12 mouse cellular contexts compared by ENCODE assay signal in the genomic region with DNA sequence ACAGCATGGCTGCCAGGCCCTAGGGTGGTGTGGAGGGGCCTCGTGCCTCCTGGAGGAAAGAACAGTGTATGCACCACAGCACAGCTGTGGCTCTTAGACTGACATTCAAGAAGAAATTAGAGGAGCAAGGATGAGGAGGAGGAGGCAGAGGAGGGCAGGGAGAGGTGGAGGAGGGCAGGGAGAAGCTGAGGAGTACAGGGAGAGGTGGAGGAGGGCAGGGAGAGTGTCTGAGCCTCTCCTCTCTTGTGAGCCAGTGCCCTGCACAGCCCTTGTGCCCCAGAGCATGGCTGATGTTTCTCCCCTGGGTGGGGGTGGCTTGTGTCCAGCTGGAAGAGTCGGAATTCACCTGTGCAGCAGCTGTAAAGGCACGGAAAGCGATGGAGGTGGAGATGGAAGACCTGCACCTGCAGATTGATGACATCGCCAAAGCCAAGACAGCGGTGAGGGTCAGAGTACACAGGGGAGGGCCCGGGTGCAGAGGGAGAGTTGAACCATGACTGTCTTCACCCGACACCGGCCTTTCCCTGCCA. TPM values are rescaled to one million over a fixed set of nuclear protein-coding genes. Genes with fewer than 3 reads are reported as not detected.
DNase-seq lines count a peak whose midpoint lies in the region; ATAC-seq and TF ChIP-seq lines count a peak whose summit lies in the region.
"Had no signal": no experiment of that assay in that cellular context is flagged by ENCODE, and none has a peak within 500 bp of the region (broad histone marks: within the 10 kb centered on the region; RNA-seq: fewer than 3 reads in every experiment).

No protein-coding gene starts in this region.

- TF ChIP-seq CTCF in forebrain, postnatal 0 days (IDR thresholded peaks at IDR 0.05; ENCODE audit: low read depth) = no peak
- no peak for TF ChIP-seq CTCF in kidney, adult 2 months (conservative IDR thresholded peaks at IDR 0.05; ENCODE audit: insufficient read depth, insufficient read length, low read depth, low read length)

- peaks cover 53% of the 10 kb centered on the region for H3K4me1 ChIP-seq in forebrain, embryonic 10.5 days
- H3K4me1 ChIP-seq in forebrain, postnatal 0 days (ENCODE audit: insufficient read depth) = peaks cover 26% of the 10 kb centered on the region
- H3K4me1 ChIP-seq in kidney, adult 2 months (ENCODE audit: control insufficient read depth, insufficient read depth, low read length) = 0 out of 2 replicates have a peak, but pooled peaks cover 5% of the 10 kb centered on the region
- H3K4me1 ChIP-seq in midbrain, embryonic 15.5 days = peaks cover 52% of the 10 kb centered on the region
- H3K4me1 ChIP-seq: liver, embryonic 12.5 days had no signal

- peaks cover 89% of the 10 kb centered on the region for H3K36me3 ChIP-seq in forebrain, embryonic 10.5 days (replicated peaks)
- H3K36me3 ChIP-seq in forebrain, postnatal 0 days (ENCODE audit: insufficient read depth) = peaks cover 60% of the 10 kb centered on the region
- H3K36me3 ChIP-seq in kidney, adult 2 months (ENCODE audit: control insufficient read depth, insufficient read depth, low read length) = peaks cover 19% of the 10 kb centered on the region
- H3K36me3 ChIP-seq in midbrain, embryonic 15.5 days (replicated peaks) = peaks cover 37% of the 10 kb centered on the region

- 44% methylated on average over 9 of the region's 9 CpGs for WGBS in forebrain, embryonic 10.5 days
- WGBS in forebrain, postnatal 0 days = 46% methylated on average over 9 of the region's 9 CpGs
- 38% methylated on average over 9 of the region's 9 CpGs for WGBS in kidney, adult 2 months
- WGBS in midbrain, embryonic 15.5 days = 54% methylated on average over 9 of the region's 9 CpGs

- no peak for ATAC-seq in forebrain, postnatal 0 days
- no peak for ATAC-seq in midbrain, embryonic 15.5 days (replicated peaks)
- ATAC-seq: liver, embryonic 12.5 days had no signal

- no peak for DNase-seq in forebrain, embryonic 10.5 days (ENCODE audit: extremely low spot score, low spot score)
- no peak for DNase-seq in forebrain, postnatal 0 days
- DNase-seq in kidney, adult 2 months = peak; percentile 85
- DNase-seq in left cerebral cortex, postnatal 4 days = no peak
- DNase-seq in embryo, embryonic 11 days = no peak
- DNase-seq in embryo, embryonic 10.5 days (ENCODE audit: low spot score) = no peak
- DNase-seq in urinary bladder, postnatal 25 days (ENCODE audit: low spot score) = no peak
- DNase-seq: cerebellum, postnatal 25 days; heart, postnatal 10 days had no signal

- H3K27ac ChIP-seq in forebrain, embryonic 10.5 days = 0 out of 2 replicates have a peak overlapping the region, but pooled peaks have one; percentile 13
- 0 out of 2 replicates have a peak overlapping the region, but pooled peaks have one; percentile 35 for H3K27ac ChIP-seq in forebrain, postnatal 0 days (ENCODE audit: low read depth, low read length)
- H3K27ac ChIP-seq in kidney, adult 2 months (ENCODE audit: insufficient read depth, low read depth, low read length) = no peak overlapping the region
- H3K27ac ChIP-seq in midbrain, embryonic 15.5 days = peak overlapping the region; percentile 54
- H3K27ac ChIP-seq: liver, embryonic 12.5 days had no signal

- H3K4me2 ChIP-seq in forebrain, postnatal 0 days (ENCODE audit: low read depth) = no peak overlapping the region
- no peak overlapping the region for H3K4me2 ChIP-seq in midbrain, embryonic 15.5 days
- H3K4me2 ChIP-seq: liver, embryonic 12.5 days had no signal

- H3K9me3 ChIP-seq in forebrain, embryonic 10.5 days = no peaks in the 10 kb centered on the region
- H3K9me3 ChIP-seq in forebrain, postnatal 0 days (ENCODE audit: low read length) = no peaks in the 10 kb centered on the region
- H3K9me3 ChIP-seq in midbrain, embryonic 15.5 days = no peaks in the 10 kb centered on the region
- H3K9me3 ChIP-seq: liver, embryonic 12.5 days had no signal

- peaks cover 73% of the 10 kb centered on the region for H3K27me3 ChIP-seq in forebrain, embryonic 10.5 days (ENCODE audit: poor library complexity, severe bottlenecking)
- H3K27me3 ChIP-seq in forebrain, postnatal 0 days (ENCODE audit: insufficient read depth, low read length) = no peaks in the 10 kb centered on the region
- no peaks in the 10 kb centered on the region for H3K27me3 ChIP-seq in kidney, adult 2 months (replicated peaks; ENCODE audit: control insufficient read depth, insufficient read depth, low read length)
- H3K27me3 ChIP-seq in midbrain, embryonic 15.5 days (replicated peaks) = no peaks in the 10 kb centered on the region
- H3K27me3 ChIP-seq: CH12.LX; liver, embryonic 12.5 days had no signal

- intact Hi-C loops in left cerebral cortex, postnatal 4 days (cut with DNase I) = no loop called here

- H3K9ac ChIP-seq in forebrain, postnatal 0 days = no peak overlapping the region
- H3K9ac ChIP-seq in midbrain, embryonic 15.5 days = no peak overlapping the region
- H3K9ac ChIP-seq: liver, embryonic 12.5 days had no signal

- TF ChIP-seq POLR2A in kidney, adult 2 months (IDR thresholded peaks at IDR 0.05; ENCODE audit: low read depth, low read length) = no peak

- H3K4me3 ChIP-seq in forebrain, embryonic 10.5 days = no peak overlapping the region
- no peak overlapping the region for H3K4me3 ChIP-seq in forebrain, postnatal 0 days (ENCODE audit: low read depth, low read length)
- H3K4me3 ChIP-seq in kidney, adult 2 months (ENCODE audit: insufficient read depth, low read depth, low read length) = no peak overlapping the region
- no peak overlapping the region for H3K4me3 ChIP-seq in midbrain, embryonic 15.5 days
- H3K4me3 ChIP-seq: liver, embryonic 12.5 days had no signal

RNA-seq across cellular contexts. Expression of a gene that starts 46.2 kb away (rescaled TPM):
- 10.0 and 10.1 TPM in 2 replicates for polyA plus RNA-seq in forebrain, embryonic 10.5 days (2016; fragmentation: Nextera tagmentation; extraction: Ambion mirVana)
- total RNA-seq in forebrain, postnatal 0 days (2014; rRNA removed) = 3.8 and 6.8 TPM in 2 replicates
- 3.7 and 4.2 TPM in 2 replicates for polyA plus RNA-seq in forebrain, postnatal 0 days (2015; fragmentation: Nextera tagmentation; extraction: Ambion mirVana)
- polyA plus RNA-seq in kidney, adult 2 months (2012; rRNA removed) = 239 and 257 TPM in 2 replicates
- 5.7 and 6.7 TPM in 2 replicates for polyA plus RNA-seq in midbrain, embryonic 15.5 days (2015; fragmentation: Nextera tagmentation; extraction: Ambion mirVana)
- total RNA-seq in left cerebral cortex, postnatal 4 days (2021) = 1 to 10 TPM; 1.5 to 3.7 TPM

Comparison
In these comparisons a context has a peak if more than half of its experiments do, and no peak if none do; other contexts are left out.
1. RNA of a gene that starts 46.2 kb away (polyA plus RNA-seq): 239 to 257 TPM in kidney, adult 2 months; 10.0 to 10.1 TPM in forebrain, embryonic 10.5 days, 5.7 to 6.7 TPM in midbrain, embryonic 15.5 days and 3.7 to 4.2 TPM in forebrain, postnatal 0 days; every median in the first group is over 10 times any median in the second.